In the genomic region with DNA sequence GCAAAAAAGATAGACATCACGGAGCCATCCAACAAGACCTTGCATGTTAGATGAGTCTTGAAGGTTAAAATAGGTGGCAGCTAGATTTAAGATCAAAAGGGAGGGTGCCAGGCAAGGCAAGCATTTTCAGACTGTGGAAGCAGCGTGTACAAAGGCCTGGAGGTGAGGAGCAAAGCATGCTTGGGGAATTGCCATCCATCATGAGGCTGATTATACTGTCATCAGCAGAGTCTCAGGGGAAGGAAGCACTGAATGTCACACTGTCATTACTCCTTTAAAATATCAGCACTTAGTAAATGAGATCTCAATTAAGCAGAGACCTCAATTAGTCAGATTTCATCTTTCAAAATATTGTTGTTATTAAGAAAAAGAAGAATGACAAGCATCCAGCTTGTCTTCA, we compare ENCODE assay signal across 15 mouse cellular contexts.
"Had no signal": no experiment of that assay in that cellular context is flagged by ENCODE, and none has a peak within 500 bp of the region (broad histone marks: within the 10 kb centered on the region; RNA-seq: fewer than 3 reads in every experiment).

No protein-coding gene starts in this region.

- H3K4me1 ChIP-seq: liver, embryonic 15.5 days; midbrain, embryonic 13.5 days; midbrain, embryonic 15.5 days; neural tube, embryonic 13.5 days; stomach, embryonic 15.5 days had no signal

- H3K27ac ChIP-seq: liver, embryonic 15.5 days; midbrain, embryonic 13.5 days; midbrain, embryonic 15.5 days; neural tube, embryonic 13.5 days; stomach, embryonic 15.5 days; stomach, postnatal 0 days had no signal

- H3K27me3 ChIP-seq: liver, embryonic 15.5 days; midbrain, embryonic 13.5 days; midbrain, embryonic 15.5 days; neural tube, embryonic 13.5 days; stomach, embryonic 15.5 days had no signal

- H3K9me3 ChIP-seq: liver, embryonic 15.5 days; midbrain, embryonic 13.5 days; midbrain, embryonic 15.5 days; neural tube, embryonic 13.5 days; stomach, embryonic 15.5 days had no signal

- H3K36me3 ChIP-seq: liver, embryonic 15.5 days; midbrain, embryonic 13.5 days; midbrain, embryonic 15.5 days; neural tube, embryonic 13.5 days; stomach, embryonic 15.5 days had no signal

- H3K4me2 ChIP-seq: liver, embryonic 15.5 days; lung, embryonic 14.5 days; midbrain, embryonic 11.5 days; midbrain, embryonic 13.5 days; midbrain, embryonic 15.5 days; neural tube, embryonic 13.5 days; stomach, embryonic 15.5 days had no signal

- DNase-seq: lung, adult 18-20 months; lung, embryonic 14.5 days; lung, postnatal 10 days; lung, postnatal 4 days; right cerebral cortex, postnatal 14 days; thymus, adult 2 months; thymus, postnatal 25 days; thymus, postnatal 4 days had no signal

- H3K9ac ChIP-seq: liver, embryonic 15.5 days; lung, embryonic 14.5 days; midbrain, embryonic 13.5 days; midbrain, embryonic 15.5 days; neural tube, embryonic 13.5 days; stomach, embryonic 15.5 days had no signal

- H3K4me3 ChIP-seq: liver, embryonic 15.5 days; midbrain, embryonic 13.5 days; midbrain, embryonic 15.5 days; neural tube, embryonic 13.5 days; stomach, embryonic 15.5 days had no signal

- ATAC-seq: midbrain, embryonic 13.5 days; midbrain, embryonic 15.5 days had no signal
